Mouse (Mus musculus) liver, adult 2 months (tissue): ENCODE data around the gene Sgip1.

Source experiments
- CTCF ChIP-seq: fragments of 200-500 bp; IDR thresholded peaks from 2 replicates; pipeline ENCODE4 v1.5.1; 2011; ENCODE audit warnings: low read depth, low read length, control low read depth
- POLR2A ChIP-seq: fragments of 200-500 bp; IDR thresholded peaks from 2 replicates; pipeline ENCODE4 v1.6.1; 2011; ENCODE audit warnings: low read length, control low read depth; ENCODE audit not compliant: insufficient read depth; ENCODE audit errors: extremely low read depth

- TF ChIP-seq CTCF (no peak), POLR2A (no peak)
Observed at GRCm38 (mm10) chr4:102895866-102896265, 154.8 kb downstream of the Sgip1 start.
